Mouse (Mus musculus): ENCODE measurements around the gene Fblim1.

- no peak for TF ChIP-seq POLR2A (IDR thresholded peaks at IDR 0.05; ENCODE audit: low read depth, low read length)
- TF ChIP-seq CTCF (IDR thresholded peaks at IDR 0.05; ENCODE audit: extremely low read depth, insufficient read depth, insufficient read length, insufficient replicate concordance) = no peak
Observed at GRCm38 (mm10) chr4:141599251-141600141, 6.4 kb downstream of the Fblim1 start.

Measured in spleen, adult 2 months (tissue).